Mouse (Mus musculus) kidney, postnatal 0 days (tissue): ENCODE data around the gene Psmd8. TPM values are rescaled to one million over a fixed set of nuclear protein-coding genes. Genes with fewer than 3 reads are reported as not detected.
"Not testable (repeated sequence)": the region's sequence is repeated elsewhere in the genome, so short reads cannot be mapped to it uniquely, and the experiment has no call there.

Experiments used
- ATAC-seq: fragments of 200-750 bp; cut with Nextera tagmentation; replicated peaks from 2 replicates; pipeline ENCODE4 v1.8.0; 2017; ENCODE audit warnings: low read depth, moderate number of reproducible peaks, moderate TSS enrichment, moderate library complexity; ENCODE audit not compliant: low FRiP score
- DNase-seq: peaks from one replicate; pipeline ENCODE4 v3.0.0-alpha.2; 2016; ENCODE audit warnings: low spot score
- H3K27ac ChIP-seq: fragments of 300-500 bp; sonication (generic); 2 replicates; pipeline ENCODE4 v1.5.1; 2014; ENCODE audit warnings: mild to moderate bottlenecking
- H3K27me3 ChIP-seq: fragments of 300-500 bp; sonication (generic); 2 replicates; pipeline ENCODE4 v1.6.1; 2014; ENCODE audit warnings: low read length, mixed read lengths; ENCODE audit not compliant: insufficient read depth
- H3K36me3 ChIP-seq: fragments of 300-500 bp; sonication (generic); 2 replicates; pipeline ENCODE4 v1.6.1; 2014; ENCODE audit warnings: low read length, mixed read lengths; ENCODE audit not compliant: insufficient read depth
- H3K4me1 ChIP-seq: fragments of 300-500 bp; sonication (generic); replicated peaks from 2 replicates; pipeline ENCODE4 v1.6.1; 2014; ENCODE audit warnings: antibody characterized with exemption, low read length, mixed read lengths; ENCODE audit not compliant: insufficient read depth
- H3K4me2 ChIP-seq: fragments of 300-500 bp; sonication (generic); 2 replicates; pipeline ENCODE4 v1.6.1; 2014; ENCODE audit warnings: mild to moderate bottlenecking, low read length, moderate library complexity, mixed read lengths
- H3K4me3 ChIP-seq: fragments of 300-500 bp; sonication (generic); replicated peaks from 2 replicates; pipeline ENCODE4 v1.5.1; 2014; ENCODE audit warnings: low read depth, low read length
- H3K9ac ChIP-seq: fragments of 300-500 bp; sonication (generic); 2 replicates; pipeline ENCODE4 v1.6.1; 2014; ENCODE audit warnings: low read depth, low read length
- H3K9me3 ChIP-seq: fragments of 300-500 bp; sonication (generic); replicated peaks from 2 replicates; pipeline ENCODE4 v1.6.1; 2016; ENCODE audit warnings: low read length, inconsistent platforms, mixed read lengths
- CTCF ChIP-seq: IDR thresholded peaks from 2 replicates; pipeline ENCODE4 v1.5.1; 2016; ENCODE audit warnings: antibody characterized with exemption, low read depth, mild to moderate bottlenecking, moderate library complexity
- WGBS: fragments of 180-500 bp; shearing (Covaris S2); extraction: QIAGEN DNeasy Blood & Tissue Kit; methylation state at CpG from one replicate; pipeline ENCODE4 v1.1.7; 2014; 5-methylcytosine and 5-hydroxymethylcytosine counted together
- polyA plus RNA-seq: library from polyadenylated mRNA; unstranded; fragments of >200 nt; fragmentation: Nextera tagmentation; extraction: Ambion mirVana; gene quantifications from 2 replicates; pipeline ENCODE4 v1.2.1, GENCODE M21; 2015

The Psmd8 gene
- polyA plus RNA-seq, 1 experiment from 2014 or later, result 298 TPM

- Histone ChIP-seq H3K9ac (no peak overlapping the region), H3K9me3 (no peaks in the 10 kb centered on the region), H3K4me2 (no peak overlapping the region), H3K4me1 (0 out of 2 replicates have a peak, but pooled peaks cover 3% of the 10 kb centered on the region), H3K4me3 (no peak overlapping the region), H3K27ac (no peak overlapping the region), H3K36me3 (no peaks in the 10 kb centered on the region), H3K27me3 (peaks cover 4% of the 10 kb centered on the region; the same call in 1 of the 2 replicates)
- ATAC-seq (no peak), DNase-seq (no peak)
- TF ChIP-seq CTCF, result no peak; the same call in 1 of the 2 replicates
- 94% methylated on average over 14 of the region's 14 CpGs for WGBS
Observed at GRCm38 (mm10) chr7:29154018-29154720, 26.3 kb downstream of the Psmd8 start.

GRCm38 (mm10) chr7:29151486-29151885 lies 29.0 kb downstream of the Psmd8 start:
- WGBS, result 57% methylated on average over 10 of the region's 10 CpGs
- ATAC-seq, result no peak
- H3K9me3 ChIP-seq, result no peaks in the 10 kb centered on the region

GRCm38 (mm10) chr7:29148771-29149170 lies 31.7 kb downstream of the Psmd8 start:
- Histone ChIP-seq H3K4me1 (no peaks in the 10 kb centered on the region), H3K9ac (no peak overlapping the region), H3K4me2 (no peak overlapping the region), H3K9me3 (no peaks in the 10 kb centered on the region), H3K27me3 (no peaks in the 10 kb centered on the region), H3K4me3 (no peak overlapping the region), H3K36me3 (no peaks in the 10 kb centered on the region), H3K27ac (no peak overlapping the region)
- DNase-seq (no peak), ATAC-seq (no peak)
- no peak for TF ChIP-seq CTCF
- WGBS, result 78% methylated on average over 15 of the region's 15 CpGs

More at GRCm38 (mm10) chr7:29151486-29151885, 29.0 kb downstream of the Psmd8 start:
- DNase-seq, result no peak
- Histone ChIP-seq H3K4me3 (no peak overlapping the region), H3K36me3 (no peaks in the 10 kb centered on the region), H3K4me2 (no peak overlapping the region), H3K4me1 (0 out of 2 replicates have a peak, but pooled peaks cover under 1% of the 10 kb centered on the region), H3K27me3 (no peaks in the 10 kb centered on the region), H3K9ac (no peak overlapping the region), H3K27ac (no peak overlapping the region)
- TF ChIP-seq CTCF, result no peak

- ATAC-seq, result no peak
- no peak overlapping the region for H3K27ac ChIP-seq
- H3K9me3 ChIP-seq, result no peaks in the 10 kb centered on the region
- no peaks in the 10 kb centered on the region for H3K4me1 ChIP-seq
- no peak for DNase-seq
- TF ChIP-seq CTCF, result no peak
- WGBS, result 67% methylated on average over 7 of the region's 7 CpGs
- no peaks in the 10 kb centered on the region for H3K36me3 ChIP-seq
- H3K4me3 ChIP-seq, result no peak overlapping the region
- no peak overlapping the region for H3K4me2 ChIP-seq
- no peaks in the 10 kb centered on the region for H3K27me3 ChIP-seq
- no peak overlapping the region for H3K9ac ChIP-seq
Observed at GRCm38 (mm10) chr7:29146625-29147367, 33.7 kb downstream of the Psmd8 start.

- no peak for ATAC-seq
- Histone ChIP-seq H3K4me1 (no peaks in the 10 kb centered on the region), H3K4me3 (no peak overlapping the region), H3K27me3 (no peaks in the 10 kb centered on the region), H3K27ac (no peak overlapping the region), H3K9ac (no peak overlapping the region), H3K36me3 (no peaks in the 10 kb centered on the region), H3K9me3 (no peaks in the 10 kb centered on the region), H3K4me2 (no peak overlapping the region)
- 86% methylated on average over 4 of the region's 4 CpGs for WGBS
- TF ChIP-seq CTCF, result no peak
- no peak for DNase-seq
Observed at GRCm38 (mm10) chr7:29144006-29144405, 36.5 kb downstream of the Psmd8 start.

GRCm38 (mm10) chr7:29141416-29141815 lies 39.1 kb downstream of the Psmd8 start:
- H3K4me1 ChIP-seq, result no peaks in the 10 kb centered on the region
- ATAC-seq, result no peak
- no peak for TF ChIP-seq CTCF
- WGBS, result 69% methylated on average over 8 of the region's 8 CpGs
- H3K4me2 ChIP-seq, result no peak overlapping the region
- H3K9ac ChIP-seq, result no peak overlapping the region
- no peaks in the 10 kb centered on the region for H3K36me3 ChIP-seq
- H3K9me3 ChIP-seq, result no peaks in the 10 kb centered on the region
- H3K27me3 ChIP-seq, result no peaks in the 10 kb centered on the region
- no peak overlapping the region for H3K27ac ChIP-seq
- no peak for DNase-seq
- H3K4me3 ChIP-seq, result no peak overlapping the region

- not testable (repeated sequence) for DNase-seq, H3K4me2 ChIP-seq, ATAC-seq, H3K27me3 ChIP-seq, H3K36me3 ChIP-seq, H3K9me3 ChIP-seq, H3K9ac ChIP-seq, H3K4me1 ChIP-seq, H3K4me3 ChIP-seq, H3K27ac ChIP-seq
- 93% methylated on average over 3 of the region's 4 CpGs for WGBS
Observed at GRCm38 (mm10) chr7:29139237-29139636, 41.3 kb downstream of the Psmd8 start.
